22 mouse cellular contexts compared by ENCODE assay signal in genomic region chr2:80717979-80718378, GRCm38 (mm10).
DNase-seq lines count a peak whose midpoint lies in the region; ATAC-seq and TF ChIP-seq lines count a peak whose summit lies in the region.
"Had no signal": no experiment of that assay in that cellular context is flagged by ENCODE, and none has a peak within 500 bp of the region (broad histone marks: within the 10 kb centered on the region; RNA-seq: fewer than 3 reads in every experiment).

No protein-coding gene starts in this region.

- H3K4me2 ChIP-seq in heart, embryonic 11.5 days, result no peak overlapping the region
- H3K4me2 ChIP-seq: embryonic facial prominence, embryonic 15.5 days; midbrain, embryonic 15.5 days had no signal

- TF ChIP-seq CTCF in layer of hippocampus, adult 2 months (conservative IDR thresholded peaks at IDR 0.05), result no peak

- H3K27me3 ChIP-seq in heart, embryonic 11.5 days (ENCODE audit: control insufficient read depth, insufficient read depth, low read length), result no peaks in the 10 kb centered on the region
- H3K27me3 ChIP-seq: embryonic facial prominence, embryonic 15.5 days; midbrain, embryonic 15.5 days had no signal

- H3K27ac ChIP-seq in heart, embryonic 11.5 days (ENCODE audit: low read depth, low read length), result no peak overlapping the region
- H3K27ac ChIP-seq in layer of hippocampus, adult 2 months, result no peak overlapping the region
- H3K27ac ChIP-seq: embryonic facial prominence, embryonic 15.5 days; forebrain, embryonic 10.5 days; left cerebral cortex, adult 2 months; limb, embryonic 10.5 days; midbrain, embryonic 15.5 days had no signal

- ATAC-seq in heart, embryonic 11.5 days (replicated peaks; ENCODE audit: insufficient number of reproducible peaks, low FRiP score, low TSS enrichment), result no peak
- ATAC-seq: forebrain, postnatal 0 days; liver, postnatal 0 days; midbrain, embryonic 15.5 days had no signal

- peak; percentile 7 to 16 for DNase-seq in heart, adult 18-20 months
- DNase-seq in A20 (ENCODE audit: low read depth, low spot score) (peak; percentile 15), MN1 (ENCODE audit: low spot score) (peak; percentile 18)
- peak; percentile 41 for DNase-seq in induced T-regulatory cell, adult 2 months (ENCODE audit: low read depth)
- DNase-seq in ovary, postnatal 36 days (ENCODE audit: low spot score), result no peak
- no peak for DNase-seq in layer of hippocampus, adult 2 months (ENCODE audit: low spot score in 2 of 2)
- DNase-seq: adrenal gland, adult 2 months; cerebellum, adult 8-10 months; forebrain, postnatal 0 days; kidney, adult 2 months; kidney, postnatal 25 days; liver, postnatal 0 days; lung, postnatal 10 days; thymus, postnatal 4 days had no signal

- no peak overlapping the region for H3K4me3 ChIP-seq in heart, embryonic 11.5 days (ENCODE audit: low read depth, low read length)
- H3K4me3 ChIP-seq in layer of hippocampus, adult 2 months, result no peak overlapping the region
- H3K4me3 ChIP-seq: embryonic facial prominence, embryonic 15.5 days; forebrain, embryonic 10.5 days; left cerebral cortex, adult 2 months; limb, embryonic 10.5 days; midbrain, embryonic 15.5 days; myocyte had no signal

- no peaks in the 10 kb centered on the region for H3K4me1 ChIP-seq in heart, embryonic 11.5 days (ENCODE audit: control insufficient read depth, insufficient read depth, low read length)
- H3K4me1 ChIP-seq: embryonic facial prominence, embryonic 15.5 days; forebrain, embryonic 10.5 days; limb, embryonic 10.5 days; midbrain, embryonic 15.5 days had no signal

- H3K9ac ChIP-seq in heart, embryonic 11.5 days (ENCODE audit: low read depth, low read length), result no peak overlapping the region
- H3K9ac ChIP-seq: embryonic facial prominence, embryonic 15.5 days; forebrain, postnatal 0 days; liver, postnatal 0 days; midbrain, embryonic 15.5 days had no signal

- WGBS in heart, embryonic 11.5 days (ENCODE audit: insufficient replicate concordance), result 54% methylated on average over 2 of the region's 2 CpGs

- H3K9me3 ChIP-seq in heart, embryonic 11.5 days (replicated peaks; ENCODE audit: control insufficient read depth, low read length), result no peaks in the 10 kb centered on the region
- H3K9me3 ChIP-seq: embryonic facial prominence, embryonic 15.5 days; forebrain, embryonic 10.5 days; G1E; limb, embryonic 10.5 days; midbrain, embryonic 15.5 days had no signal

- no peaks in the 10 kb centered on the region for H3K36me3 ChIP-seq in heart, embryonic 11.5 days (ENCODE audit: control insufficient read depth, insufficient read depth, low read length)
- H3K36me3 ChIP-seq: embryonic facial prominence, embryonic 15.5 days; forebrain, embryonic 10.5 days; G1E; limb, embryonic 10.5 days; midbrain, embryonic 15.5 days had no signal

Comparison
In these comparisons a context has a peak if more than half of its experiments do, and no peak if none do; other contexts are left out.
1. DNase-seq: peak in heart, adult 18-20 months (2 of 2), A20 (single experiment), MN1 (single experiment) and induced T-regulatory cell, adult 2 months (single experiment); none in ovary, postnatal 36 days (single experiment) and layer of hippocampus, adult 2 months (0 of 2).